Mouse (Mus musculus): ENCODE results near the gene Cenpp.

- TF ChIP-seq POLR2A (IDR thresholded peaks at IDR 0.05; ENCODE audit: insufficient read depth, low read depth, low read length) (no peak), CTCF (IDR thresholded peaks at IDR 0.05) (no peak)
Measured at GRCm38 (mm10) chr13:49642650-49643049, 9.9 kb downstream of the Cenpp start.

Data from heart, adult 2 months (tissue).